ENCODE assay signal across 8 mouse cellular contexts in the genomic region with DNA sequence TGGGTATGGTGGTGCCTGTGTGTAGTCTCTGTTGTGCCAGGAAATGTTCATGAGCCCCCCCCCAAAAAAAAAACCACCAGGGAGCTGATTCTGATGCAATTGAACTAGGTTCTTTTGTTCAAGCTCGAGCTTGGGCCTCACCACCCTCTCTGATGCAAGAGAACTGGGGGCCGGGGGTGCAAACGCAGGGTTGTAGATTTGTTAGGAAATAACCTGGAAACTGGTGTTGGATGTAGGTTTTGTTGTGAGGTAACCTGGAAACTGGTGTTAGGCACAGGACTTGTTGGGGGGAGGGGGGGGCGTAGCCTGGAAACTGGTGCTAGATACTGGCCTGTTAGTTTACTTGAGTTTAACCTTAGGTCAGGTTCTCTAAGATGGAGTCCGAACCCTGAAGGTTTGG. TPM values are rescaled to one million over a fixed set of nuclear protein-coding genes. Genes with fewer than 3 reads are reported as not detected.
DNase-seq lines count a peak whose midpoint lies in the region; ATAC-seq lines count a peak whose summit lies in the region.

No protein-coding gene starts in this region.

- H3K9ac ChIP-seq in heart, embryonic 14.5 days (ENCODE audit: low read length) = peak overlapping the region; percentile 87
- H3K9ac ChIP-seq in hindbrain, embryonic 14.5 days = peak overlapping the region; percentile 79
- H3K9ac ChIP-seq in midbrain, embryonic 14.5 days (replicated peaks; ENCODE audit: low read length) = peak overlapping the region; percentile 64; the same call in 1 of the 2 replicates

- ATAC-seq in heart, embryonic 14.5 days (ENCODE audit: insufficient number of reproducible peaks, insufficient read depth, low FRiP score, low read depth) = no peak
- no peak for ATAC-seq in hindbrain, embryonic 14.5 days (ENCODE audit: low FRiP score)
- no peak for ATAC-seq in midbrain, embryonic 14.5 days (ENCODE audit: low FRiP score, low TSS enrichment)

- H3K4me3 ChIP-seq in heart, embryonic 14.5 days (ENCODE audit: control insufficient read depth in 1 of 2, insufficient read depth in 1 of 2, low read depth in 1 of 2, low read length in 2 of 2) = peak overlapping the region in 1 of 2 experiments; percentile 81; a peak in 1 of 4 replicates
- H3K4me3 ChIP-seq in hindbrain, embryonic 14.5 days (replicated peaks; ENCODE audit: low read length) = no peak overlapping the region
- peak overlapping the region; percentile 98; the same call in 1 of the 2 replicates for H3K4me3 ChIP-seq in midbrain, embryonic 14.5 days (replicated peaks; ENCODE audit: low read depth, low read length)

- peak overlapping the region; percentile 82 for H3K4me2 ChIP-seq in heart, embryonic 14.5 days (ENCODE audit: low read length)
- peak overlapping the region; percentile 82 for H3K4me2 ChIP-seq in hindbrain, embryonic 14.5 days (replicated peaks)
- peak overlapping the region; percentile 89 for H3K4me2 ChIP-seq in midbrain, embryonic 14.5 days (ENCODE audit: low read length)

- no peaks in the 10 kb centered on the region for H3K27me3 ChIP-seq in heart, embryonic 14.5 days (ENCODE audit: control insufficient read depth, insufficient read depth, low read length)
- no peaks in the 10 kb centered on the region for H3K27me3 ChIP-seq in hindbrain, embryonic 14.5 days (ENCODE audit: control insufficient read depth, insufficient read depth, low read length)
- H3K27me3 ChIP-seq in midbrain, embryonic 14.5 days (ENCODE audit: control insufficient read depth, insufficient read depth, low read length) = no peaks in the 10 kb centered on the region

- H3K27ac ChIP-seq in heart, embryonic 14.5 days (replicated peaks in 1 of 2; ENCODE audit: control insufficient read depth in 1 of 2, insufficient read depth in 1 of 2, low read depth in 2 of 2, low read length in 2 of 2) = no peak overlapping the region
- H3K27ac ChIP-seq in hindbrain, embryonic 14.5 days = no peak overlapping the region
- H3K27ac ChIP-seq in midbrain, embryonic 14.5 days (replicated peaks; ENCODE audit: low read depth, low read length) = no peak overlapping the region

- H3K36me3 ChIP-seq in heart, embryonic 14.5 days (ENCODE audit: control insufficient read depth, insufficient read depth, low read length) = peaks cover 24% of the 10 kb centered on the region
- H3K36me3 ChIP-seq in hindbrain, embryonic 14.5 days (replicated peaks; ENCODE audit: control insufficient read depth, insufficient read depth) = peaks cover 24% of the 10 kb centered on the region
- peaks cover 23% of the 10 kb centered on the region for H3K36me3 ChIP-seq in midbrain, embryonic 14.5 days (ENCODE audit: control insufficient read depth, insufficient read depth, low read length)

- peaks cover 5 to 14% of the 10 kb centered on the region in 2 experiments for H3K4me1 ChIP-seq in heart, embryonic 14.5 days (ENCODE audit: control insufficient read depth in 2 of 2, insufficient read depth in 2 of 2, low read length in 2 of 2)
- H3K4me1 ChIP-seq in hindbrain, embryonic 14.5 days (replicated peaks; ENCODE audit: control insufficient read depth, insufficient read depth, low read length) = peaks cover 14% of the 10 kb centered on the region
- peaks cover 15% of the 10 kb centered on the region for H3K4me1 ChIP-seq in midbrain, embryonic 14.5 days (ENCODE audit: control insufficient read depth, insufficient read depth, low read length)

- DNase-seq in heart, adult 8-10 months (ENCODE audit: low spot score) = no peak
- peak; percentile 51 for DNase-seq in NIH3T3 (ENCODE audit: low read depth)
- no peak for DNase-seq in hindbrain, embryonic 14.5 days (ENCODE audit: low spot score)
- DNase-seq in midbrain, embryonic 14.5 days = no peak
- no peak for DNase-seq in urinary bladder, postnatal 36 days (ENCODE audit: low spot score in 2 of 2)
- DNase-seq in right cerebral cortex, postnatal 14 days = no peak
- no peak for DNase-seq in adrenal gland, adult 2 months

- no peaks in the 10 kb centered on the region for H3K9me3 ChIP-seq in heart, embryonic 14.5 days (ENCODE audit: control insufficient read depth, low read length)
- H3K9me3 ChIP-seq in hindbrain, embryonic 14.5 days (ENCODE audit: control insufficient read depth, low read length) = no peaks in the 10 kb centered on the region
- no peaks in the 10 kb centered on the region for H3K9me3 ChIP-seq in midbrain, embryonic 14.5 days (ENCODE audit: control insufficient read depth, low read length)

- WGBS in heart, embryonic 14.5 days = 91% methylated on average over 5 of the region's 5 CpGs
- 86% methylated on average over 5 of the region's 5 CpGs for WGBS in hindbrain, embryonic 14.5 days
- 86% methylated on average over 5 of the region's 5 CpGs for WGBS in midbrain, embryonic 14.5 days

RNA-seq across cellular contexts. Expression of a gene that starts 1.4 kb away (rescaled TPM):
- 31.5 and 32.7 TPM in 2 replicates for polyA plus RNA-seq in heart, embryonic 14.5 days (2014; fragmentation: Nextera tagmentation; extraction: Ambion mirVana)
- total RNA-seq in heart, adult 8-10 months (2022) = 10 to 100 TPM; 31.9 to 37.5 (median 33.3) TPM
- polyA plus RNA-seq in hindbrain, embryonic 14.5 days (2014; fragmentation: Nextera tagmentation; extraction: Ambion mirVana) = 35.3 and 35.6 TPM in 2 replicates
- 37.2 and 42.0 TPM in 2 replicates for polyA plus RNA-seq in midbrain, embryonic 14.5 days (2014; fragmentation: Nextera tagmentation; extraction: Ambion mirVana)
- 10 to 100 TPM; 38.1 to 48.6 TPM for total RNA-seq in adrenal gland, adult 2 months (2021)
- polyA plus RNA-seq in adrenal gland, adult 2 months (2012; rRNA removed) = 1.2 TPM in 2 replicates

RNA-seq across cellular contexts. Expression of a gene that starts 20.2 kb away (rescaled TPM):
- polyA plus RNA-seq in heart, embryonic 14.5 days (2014; fragmentation: Nextera tagmentation; extraction: Ambion mirVana) = not detected in 2 replicates
- not detected for total RNA-seq in heart, adult 8-10 months (2022)
- 3.9 TPM in 1 of 2 replicates, not detected in the other for polyA plus RNA-seq in hindbrain, embryonic 14.5 days (2014; fragmentation: Nextera tagmentation; extraction: Ambion mirVana)
- polyA plus RNA-seq in midbrain, embryonic 14.5 days (2014; fragmentation: Nextera tagmentation; extraction: Ambion mirVana) = 4.4 TPM in 1 of 2 replicates, not detected in the other
- total RNA-seq in adrenal gland, adult 2 months (2021) = not detected
- not detected in 2 replicates for polyA plus RNA-seq in adrenal gland, adult 2 months (2012; rRNA removed)

Comparison
In these comparisons a context has a peak if more than half of its experiments do, and no peak if none do; other contexts are left out.
1. RNA of a gene that starts 1.4 kb away (polyA plus RNA-seq): 37.2 to 42.0 TPM in midbrain, embryonic 14.5 days, 35.3 to 35.6 TPM in hindbrain, embryonic 14.5 days and 31.5 to 32.7 TPM in heart, embryonic 14.5 days; 1.2 TPM in adrenal gland, adult 2 months; every median in the first group is over 10 times any median in the second.
2. Peak in every context shown above with its lines, with median percentiles within 50 percentile points of each other: H3K4me2 ChIP-seq and H3K9ac ChIP-seq.